Mouse (Mus musculus): ENCODE measurements around the gene Ppfia4. TPM values are rescaled to one million over a fixed set of nuclear protein-coding genes. Genes with fewer than 3 reads are reported as not detected.
A peak's percentile ranks its signal among the peaks of the same experiment; 100 is the strongest.
"Not testable (repeated sequence)": the region's sequence is repeated elsewhere in the genome, so short reads cannot be mapped to it uniquely, and the experiment has no call there.

Gene Ppfia4
- polyA plus RNA-seq, 1 experiment from 2014 or later = 16.4 TPM

- Histone ChIP-seq H3K27ac (ENCODE audit: low read length) (no peak overlapping the region), H3K4me3 (replicated peaks; ENCODE audit: low read length) (no peak overlapping the region), H3K9ac (replicated peaks; ENCODE audit: low read depth, low read length) (no peak overlapping the region), H3K4me2 (ENCODE audit: low read length) (no peak overlapping the region), H3K4me1 (replicated peaks; ENCODE audit: control insufficient read depth, insufficient read depth, low read length) (no peaks in the 10 kb centered on the region), H3K36me3 (ENCODE audit: control insufficient read depth, insufficient read depth) (no peaks in the 10 kb centered on the region), H3K9me3 (ENCODE audit: control insufficient read depth, low read length) (peaks cover 4% of the 10 kb centered on the region), H3K27me3 (replicated peaks; ENCODE audit: control insufficient read depth, insufficient read depth, low read length) (no peaks in the 10 kb centered on the region)
- WGBS = 20% methylated on average over 2 of the region's 2 CpGs
- ATAC-seq = peak; percentile 59; the same call in 1 of the 2 replicates
These were observed 66.9 kb downstream of the Ppfia4 start for GRCm38 (mm10) chr1:134265797-134266196.

GRCm38 (mm10) chr1:134264341-134264740 lies 68.4 kb downstream of the Ppfia4 start:
- H3K36me3 ChIP-seq (ENCODE audit: control insufficient read depth, insufficient read depth) = no peaks in the 10 kb centered on the region
- no peak overlapping the region for H3K27ac ChIP-seq (ENCODE audit: low read length)
- no peak overlapping the region for H3K4me2 ChIP-seq (ENCODE audit: low read length)
- H3K9ac ChIP-seq (replicated peaks; ENCODE audit: low read depth, low read length) = no peak overlapping the region
- peaks cover 4% of the 10 kb centered on the region for H3K9me3 ChIP-seq (ENCODE audit: control insufficient read depth, low read length)
- no peaks in the 10 kb centered on the region for H3K27me3 ChIP-seq (replicated peaks; ENCODE audit: control insufficient read depth, insufficient read depth, low read length)
- no peaks in the 10 kb centered on the region for H3K4me1 ChIP-seq (replicated peaks; ENCODE audit: control insufficient read depth, insufficient read depth, low read length)
- H3K4me3 ChIP-seq (replicated peaks; ENCODE audit: low read length) = no peak overlapping the region
- ATAC-seq = no peak
- 94% methylated on average over 6 of the region's 6 CpGs for WGBS

GRCm38 (mm10) chr1:134249681-134250080 lies 83.0 kb downstream of the Ppfia4 start:
- H3K27me3 ChIP-seq (replicated peaks; ENCODE audit: control insufficient read depth, insufficient read depth, low read length); H3K9me3 ChIP-seq (ENCODE audit: control insufficient read depth, low read length); H3K4me3 ChIP-seq (replicated peaks; ENCODE audit: low read length); H3K9ac ChIP-seq (replicated peaks; ENCODE audit: low read depth, low read length); H3K4me2 ChIP-seq (ENCODE audit: low read length); H3K4me1 ChIP-seq (replicated peaks; ENCODE audit: control insufficient read depth, insufficient read depth, low read length); H3K27ac ChIP-seq (ENCODE audit: low read length); H3K36me3 ChIP-seq (ENCODE audit: control insufficient read depth, insufficient read depth); ATAC-seq: not testable (repeated sequence)
- WGBS = 19% methylated on average over 1 of the region's 1 CpGs

Other genes starting within 250 kb of the Ppfia4 start
- gene Chit1, start 221.7 kb downstream of the Ppfia4 start, polyA plus RNA-seq (2015; fragmentation: Nextera tagmentation; extraction: Ambion mirVana) = 0.14 TPM in 1 of 2 replicates, not detected in the other
- 1.9 and 2.1 TPM in 2 replicates for gene Chil1, start 150.8 kb downstream of the Ppfia4 start, polyA plus RNA-seq (2015; fragmentation: Nextera tagmentation; extraction: Ambion mirVana)
- gene Mybph, start 139.5 kb downstream of the Ppfia4 start, polyA plus RNA-seq (2015; fragmentation: Nextera tagmentation; extraction: Ambion mirVana) = 0.24 TPM in 1 of 2 replicates, not detected in the other
- gene Adora1, start 97.5 kb downstream of the Ppfia4 start, polyA plus RNA-seq (2015; fragmentation: Nextera tagmentation; extraction: Ambion mirVana) = 21.3 and 21.5 TPM in 2 replicates
- 0.32 TPM in 1 of 2 replicates, not detected in the other for gene Myog, start 42.9 kb downstream of the Ppfia4 start, polyA plus RNA-seq (2015; fragmentation: Nextera tagmentation; extraction: Ambion mirVana)
- 150 and 151 TPM in 2 replicates for gene Tmem183a, start 29.1 kb upstream of the Ppfia4 start, polyA plus RNA-seq (2015; fragmentation: Nextera tagmentation; extraction: Ambion mirVana)
- gene 4933406M09Rik, start 53.0 kb upstream of the Ppfia4 start, polyA plus RNA-seq (2015; fragmentation: Nextera tagmentation; extraction: Ambion mirVana) = not detected in 2 replicates
- 20.3 and 23.3 TPM in 2 replicates for gene Cyb5r1, start 72.6 kb upstream of the Ppfia4 start, polyA plus RNA-seq (2015; fragmentation: Nextera tagmentation; extraction: Ambion mirVana)
- gene Adipor1, start 82.5 kb upstream of the Ppfia4 start, polyA plus RNA-seq (2015; fragmentation: Nextera tagmentation; extraction: Ambion mirVana) = 63.9 and 65.5 TPM in 2 replicates
- gene Klhl12, start 122.6 kb upstream of the Ppfia4 start, polyA plus RNA-seq (2015; fragmentation: Nextera tagmentation; extraction: Ambion mirVana) = 42.5 and 44.6 TPM in 2 replicates
- 63.0 and 63.7 TPM in 2 replicates for gene Rabif, start 161.7 kb upstream of the Ppfia4 start, polyA plus RNA-seq (2015; fragmentation: Nextera tagmentation; extraction: Ambion mirVana)
- not detected in 2 replicates for gene Mgat4e, start 216.8 kb upstream of the Ppfia4 start, polyA plus RNA-seq (2015; fragmentation: Nextera tagmentation; extraction: Ambion mirVana)
- gene Kdm5b, start 227.2 kb upstream of the Ppfia4 start, polyA plus RNA-seq (2015; fragmentation: Nextera tagmentation; extraction: Ambion mirVana) = 103 and 109 TPM in 2 replicates

All from forebrain, embryonic 16.5 days (tissue).